17 mouse cellular contexts compared by ENCODE assay signal in genomic region chr4:70705128-70705752, GRCm38 (mm10).
"Had no signal": no experiment of that assay in that cellular context is flagged by ENCODE, and none has a peak within 500 bp of the region (broad histone marks: within the 10 kb centered on the region; RNA-seq: fewer than 3 reads in every experiment).

No protein-coding gene starts in this region.

- DNase-seq: lung, adult 18-20 months; lung, embryonic 14.5 days; lung, postnatal 10 days; lung, postnatal 4 days; right cerebral cortex, postnatal 25 days; right cerebral cortex, postnatal 4 days; spleen, adult 18-20 months; thymus, adult 18-20 months; thymus, postnatal 14 days; thymus, postnatal 36 days had no signal

- ATAC-seq: liver, embryonic 12.5 days had no signal

- H3K9me3 ChIP-seq: limb, embryonic 15.5 days; liver, embryonic 12.5 days; midbrain, embryonic 12.5 days; neural tube, embryonic 12.5 days; stomach, embryonic 15.5 days had no signal

- H3K36me3 ChIP-seq: limb, embryonic 15.5 days; liver, embryonic 12.5 days; midbrain, embryonic 12.5 days; neural tube, embryonic 12.5 days; stomach, embryonic 15.5 days had no signal

- H3K4me3 ChIP-seq: limb, embryonic 15.5 days; liver, embryonic 12.5 days; midbrain, embryonic 12.5 days; neural tube, embryonic 12.5 days; stomach, embryonic 15.5 days had no signal

- H3K27ac ChIP-seq: limb, embryonic 15.5 days; liver, embryonic 12.5 days; liver, embryonic 14.5 days; midbrain, embryonic 12.5 days; neural tube, embryonic 12.5 days; stomach, embryonic 15.5 days; stomach, postnatal 0 days had no signal

- H3K4me1 ChIP-seq: limb, embryonic 15.5 days; liver, embryonic 12.5 days; midbrain, embryonic 12.5 days; neural tube, embryonic 12.5 days; stomach, embryonic 15.5 days had no signal

- H3K4me2 ChIP-seq: limb, embryonic 15.5 days; liver, embryonic 12.5 days; lung, embryonic 14.5 days; midbrain, embryonic 12.5 days; neural tube, embryonic 12.5 days; stomach, embryonic 15.5 days had no signal

- H3K27me3 ChIP-seq: limb, embryonic 15.5 days; liver, embryonic 12.5 days; midbrain, embryonic 12.5 days; neural tube, embryonic 12.5 days; stomach, embryonic 15.5 days had no signal

- H3K9ac ChIP-seq: limb, embryonic 15.5 days; liver, embryonic 12.5 days; liver, embryonic 14.5 days; lung, embryonic 14.5 days; midbrain, embryonic 12.5 days; neural tube, embryonic 12.5 days; stomach, embryonic 15.5 days had no signal
